Mouse (Mus musculus): ENCODE measurements around the gene Gm13693. TPM values are rescaled to one million over a fixed set of nuclear protein-coding genes. Genes with fewer than 3 reads are reported as not detected.
"Not testable (repeated sequence)": the region's sequence is repeated elsewhere in the genome, so short reads cannot be mapped to it uniquely, and the experiment has no call there.

Gm13693 gene
- not detected in 2 replicates for polyA plus RNA-seq (2015; fragmentation: Nextera tagmentation; extraction: Ambion mirVana)

- H3K4me1 ChIP-seq (ENCODE audit: control insufficient read depth, insufficient read depth, low read depth, low read length); H3K27me3 ChIP-seq (replicated peaks; ENCODE audit: control insufficient read depth, insufficient read depth, low read length); H3K9ac ChIP-seq (ENCODE audit: low read depth, low read length); H3K9me3 ChIP-seq (ENCODE audit: control insufficient read depth, low read length); H3K4me2 ChIP-seq (ENCODE audit: low read length); ATAC-seq; H3K36me3 ChIP-seq (ENCODE audit: control insufficient read depth, insufficient read depth, low read length); H3K27ac ChIP-seq (ENCODE audit: low read depth, low read length); H3K4me3 ChIP-seq (ENCODE audit: low read length): not testable (repeated sequence)
- WGBS, result no CpG with 5 or more reads among the region's 6 CpGs
These were observed at the start of gene Gm13693 for GRCm38 (mm10) chr2:83961203-83961602. TSS of gene Gm13693 (plus strand) at chr2:83961503.

- no peaks in the 10 kb centered on the region for H3K4me1 ChIP-seq (ENCODE audit: control insufficient read depth, insufficient read depth, low read depth, low read length)
- no peaks in the 10 kb centered on the region for H3K27me3 ChIP-seq (replicated peaks; ENCODE audit: control insufficient read depth, insufficient read depth, low read length)
- no peaks in the 10 kb centered on the region for H3K36me3 ChIP-seq (ENCODE audit: control insufficient read depth, insufficient read depth, low read length)
- WGBS, result 58% methylated on average over 2 of the region's 2 CpGs
- H3K9ac ChIP-seq (ENCODE audit: low read depth, low read length), result no peak overlapping the region
- ATAC-seq, result no peak
- H3K4me2 ChIP-seq (ENCODE audit: low read length), result no peak overlapping the region
- no peaks in the 10 kb centered on the region for H3K9me3 ChIP-seq (ENCODE audit: control insufficient read depth, low read length)
- no peak overlapping the region for H3K27ac ChIP-seq (ENCODE audit: low read depth, low read length)
- no peak overlapping the region for H3K4me3 ChIP-seq (ENCODE audit: low read length)
These were observed 31.7 kb upstream of the Gm13693 start for GRCm38 (mm10) chr2:83929478-83930088.

- H3K36me3 ChIP-seq (ENCODE audit: control insufficient read depth, insufficient read depth, low read length), result no peaks in the 10 kb centered on the region
- peak within 1 kb of the TSS; percentile 62 for H3K9ac ChIP-seq (ENCODE audit: low read depth, low read length)
- H3K4me3 ChIP-seq (ENCODE audit: low read length), result peak within 1 kb of the TSS; percentile 46
- peak; percentile 100 for ATAC-seq
- peak within 1 kb of the TSS; percentile 72 for H3K27ac ChIP-seq (ENCODE audit: low read depth, low read length)
- 1% methylated on average over 20 of the region's 20 CpGs for WGBS
- H3K9me3 ChIP-seq (ENCODE audit: control insufficient read depth, low read length), result no peaks in the 10 kb centered on the region
- H3K27me3 ChIP-seq (replicated peaks; ENCODE audit: control insufficient read depth, insufficient read depth, low read length), result no peaks in the 10 kb centered on the region
- peak within 1 kb of the TSS; percentile 80 for H3K4me2 ChIP-seq (ENCODE audit: low read length)
- H3K4me1 ChIP-seq (ENCODE audit: control insufficient read depth, insufficient read depth, low read depth, low read length), result peaks cover 5% of the 10 kb centered on the region; the same call in 1 of the 2 replicates
These were observed 20.4 kb upstream of the Gm13693 start, which contains the start of gene Zswim2 for GRCm38 (mm10) chr2:83940931-83941361. TSS of gene Zswim2 (minus strand) at chr2:83941228.

DNA sequence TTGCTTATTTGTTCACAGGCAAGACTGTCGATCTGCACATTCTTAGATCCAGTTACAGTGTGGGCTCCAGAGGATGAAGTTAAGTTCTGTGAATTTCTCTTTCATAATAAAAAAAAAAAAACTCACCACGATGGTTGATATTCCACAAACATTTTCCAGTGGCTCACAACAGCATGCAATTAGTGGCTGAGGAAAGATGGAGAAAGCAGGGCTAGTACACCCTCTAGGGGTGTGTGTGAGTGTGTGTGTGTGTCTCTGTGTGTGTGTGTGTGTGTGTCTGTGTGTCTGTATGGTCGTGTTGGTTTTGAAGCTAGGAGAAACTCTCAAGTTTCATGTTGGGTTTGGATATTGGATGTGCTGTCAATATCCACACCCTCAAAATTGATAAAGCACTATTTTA is 19.9 kb upstream of the Gm13693 start:
- Histone ChIP-seq H3K27ac (ENCODE audit: low read depth, low read length) (no peak overlapping the region), H3K4me3 (ENCODE audit: low read length) (peak overlapping the region; percentile 46), H3K4me2 (ENCODE audit: low read length) (peak overlapping the region; percentile 80), H3K9me3 (ENCODE audit: control insufficient read depth, low read length) (no peaks in the 10 kb centered on the region), H3K4me1 (ENCODE audit: control insufficient read depth, insufficient read depth, low read depth, low read length) (peaks cover 5% of the 10 kb centered on the region; the same call in 1 of the 2 replicates), H3K9ac (ENCODE audit: low read depth, low read length) (no peak overlapping the region), H3K36me3 (ENCODE audit: control insufficient read depth, insufficient read depth, low read length) (no peaks in the 10 kb centered on the region), H3K27me3 (replicated peaks; ENCODE audit: control insufficient read depth, insufficient read depth, low read length) (no peaks in the 10 kb centered on the region)
- WGBS, result 27% methylated on average over 3 of the region's 3 CpGs
- ATAC-seq, result peak; percentile 31

DNA sequence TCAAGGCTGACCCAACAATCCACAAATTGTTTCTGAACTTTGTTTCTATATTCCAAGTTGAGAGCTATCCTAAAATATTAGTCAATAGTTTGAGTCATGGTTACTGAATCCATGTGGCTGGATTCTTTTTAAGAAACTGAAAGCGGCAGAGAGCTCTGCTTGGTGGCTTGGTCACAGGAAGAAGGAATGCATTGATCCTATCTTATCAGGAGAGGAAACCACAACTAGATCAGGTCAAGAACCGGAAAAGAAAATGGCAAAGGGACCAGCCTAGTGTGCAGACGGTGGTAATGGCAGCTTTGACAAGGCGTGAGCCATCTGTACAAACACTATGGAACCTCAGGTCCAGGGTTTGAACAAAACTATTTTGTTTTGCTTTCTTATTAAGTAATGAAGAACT is 19.5 kb upstream of the Gm13693 start:
- no peak overlapping the region for H3K4me2 ChIP-seq (ENCODE audit: low read length)
- no peaks in the 10 kb centered on the region for H3K27me3 ChIP-seq (replicated peaks; ENCODE audit: control insufficient read depth, insufficient read depth, low read length)
- no peak for ATAC-seq
- H3K9me3 ChIP-seq (ENCODE audit: control insufficient read depth, low read length), result no peaks in the 10 kb centered on the region
- H3K9ac ChIP-seq (ENCODE audit: low read depth, low read length), result no peak overlapping the region
- H3K4me1 ChIP-seq (ENCODE audit: control insufficient read depth, insufficient read depth, low read depth, low read length), result peaks cover 5% of the 10 kb centered on the region; the same call in 1 of the 2 replicates
- H3K36me3 ChIP-seq (ENCODE audit: control insufficient read depth, insufficient read depth, low read length), result no peaks in the 10 kb centered on the region
- H3K27ac ChIP-seq (ENCODE audit: low read depth, low read length), result no peak overlapping the region
- 82% methylated on average over 4 of the region's 4 CpGs for WGBS
- no peak overlapping the region for H3K4me3 ChIP-seq (ENCODE audit: low read length)

- H3K4me2 ChIP-seq (ENCODE audit: low read length); H3K9ac ChIP-seq (ENCODE audit: low read depth, low read length); H3K9me3 ChIP-seq (ENCODE audit: control insufficient read depth, low read length); H3K27me3 ChIP-seq (replicated peaks; ENCODE audit: control insufficient read depth, insufficient read depth, low read length); H3K27ac ChIP-seq (ENCODE audit: low read depth, low read length); H3K4me1 ChIP-seq (ENCODE audit: control insufficient read depth, insufficient read depth, low read depth, low read length); ATAC-seq; H3K36me3 ChIP-seq (ENCODE audit: control insufficient read depth, insufficient read depth, low read length); H3K4me3 ChIP-seq (ENCODE audit: low read length): not testable (repeated sequence)
- WGBS, result no CpG with 5 or more reads among the region's 6 CpGs
These were observed 5.9 kb upstream of the Gm13693 start, which contains the start of gene Gm13698 for GRCm38 (mm10) chr2:83955393-83955792. TSS of gene Gm13698 (plus strand) at chr2:83955693.

DNA sequence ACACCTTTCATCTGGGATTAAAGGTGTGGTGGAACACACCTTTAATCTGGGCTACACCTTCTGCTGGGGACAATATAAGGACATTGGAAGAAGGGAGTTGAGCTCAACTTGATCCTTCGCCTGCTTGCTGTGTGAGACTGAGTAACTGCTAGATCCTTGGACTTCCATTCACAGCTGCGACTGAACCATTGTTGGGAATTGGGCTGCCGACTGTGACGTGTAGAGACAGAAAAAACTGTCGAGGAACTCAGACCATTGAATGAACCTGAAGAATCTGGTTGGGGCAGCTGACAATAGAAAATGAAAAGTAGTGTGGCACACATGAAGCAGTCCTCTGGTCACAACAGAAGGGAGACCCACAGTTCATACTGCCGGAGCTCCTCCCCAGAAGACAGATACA is 5.7 kb downstream of the Gm13693 start, which contains the start of gene Gm13695:
TSS of gene Gm13695 (plus strand) at position 301 of the 400 bp plus-strand sequence.
- not testable (repeated sequence) for H3K4me2 ChIP-seq (ENCODE audit: low read length); H3K9me3 ChIP-seq (ENCODE audit: control insufficient read depth, low read length); H3K27ac ChIP-seq (ENCODE audit: low read depth, low read length); ATAC-seq; H3K4me3 ChIP-seq (ENCODE audit: low read length); H3K9ac ChIP-seq (ENCODE audit: low read depth, low read length); H3K27me3 ChIP-seq (replicated peaks; ENCODE audit: control insufficient read depth, insufficient read depth, low read length); H3K4me1 ChIP-seq (ENCODE audit: control insufficient read depth, insufficient read depth, low read depth, low read length); H3K36me3 ChIP-seq (ENCODE audit: control insufficient read depth, insufficient read depth, low read length)
- no CpG with 5 or more reads among the region's 6 CpGs for WGBS

- not testable (repeated sequence) for H3K27me3 ChIP-seq (replicated peaks; ENCODE audit: control insufficient read depth, insufficient read depth, low read length); ATAC-seq
- WGBS, result no CpG with 5 or more reads among the region's 6 CpGs
These were observed 11.5 kb downstream of the Gm13693 start, which contains the start of gene Gm13696 for GRCm38 (mm10) chr2:83972823-83973222. TSS of gene Gm13696 (plus strand) at chr2:83973123.

DNA sequence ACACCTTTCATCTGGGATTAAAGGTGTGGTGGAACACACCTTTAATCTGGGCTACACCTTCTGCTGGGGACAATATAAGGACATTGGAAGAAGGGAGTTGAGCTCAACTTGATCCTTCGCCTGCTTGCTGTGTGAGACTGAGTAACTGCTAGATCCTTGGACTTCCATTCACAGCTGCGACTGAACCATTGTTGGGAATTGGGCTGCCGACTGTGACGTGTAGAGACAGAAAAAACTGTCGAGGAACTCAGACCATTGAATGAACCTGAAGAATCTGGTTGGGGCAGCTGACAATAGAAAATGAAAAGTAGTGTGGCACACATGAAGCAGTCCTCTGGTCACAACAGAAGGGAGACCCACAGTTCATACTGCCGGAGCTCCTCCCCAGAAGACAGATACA is 17.3 kb downstream of the Gm13693 start, which contains the start of gene Gm13694:
TSS of gene Gm13694 (plus strand) at position 301 of the 400 bp plus-strand sequence.
- not testable (repeated sequence) for H3K27ac ChIP-seq (ENCODE audit: low read depth, low read length); H3K9me3 ChIP-seq (ENCODE audit: control insufficient read depth, low read length); H3K4me3 ChIP-seq (ENCODE audit: low read length); H3K9ac ChIP-seq (ENCODE audit: low read depth, low read length); H3K4me1 ChIP-seq (ENCODE audit: control insufficient read depth, insufficient read depth, low read depth, low read length); H3K27me3 ChIP-seq (replicated peaks; ENCODE audit: control insufficient read depth, insufficient read depth, low read length); H3K36me3 ChIP-seq (ENCODE audit: control insufficient read depth, insufficient read depth, low read length); ATAC-seq; H3K4me2 ChIP-seq (ENCODE audit: low read length)
- no CpG with 5 or more reads among the region's 6 CpGs for WGBS

More at GRCm38 (mm10) chr2:83972823-83973222, 11.5 kb downstream of the Gm13693 start, which contains the start of gene Gm13696:
- H3K4me2 ChIP-seq (ENCODE audit: low read length); H3K9ac ChIP-seq (ENCODE audit: low read depth, low read length); H3K9me3 ChIP-seq (ENCODE audit: control insufficient read depth, low read length); H3K27ac ChIP-seq (ENCODE audit: low read depth, low read length); H3K4me1 ChIP-seq (ENCODE audit: control insufficient read depth, insufficient read depth, low read depth, low read length); H3K36me3 ChIP-seq (ENCODE audit: control insufficient read depth, insufficient read depth, low read length); H3K4me3 ChIP-seq (ENCODE audit: low read length): not testable (repeated sequence)
